Comparison of ENCODE assay signal across 9 mouse cellular contexts in the genomic region with DNA sequence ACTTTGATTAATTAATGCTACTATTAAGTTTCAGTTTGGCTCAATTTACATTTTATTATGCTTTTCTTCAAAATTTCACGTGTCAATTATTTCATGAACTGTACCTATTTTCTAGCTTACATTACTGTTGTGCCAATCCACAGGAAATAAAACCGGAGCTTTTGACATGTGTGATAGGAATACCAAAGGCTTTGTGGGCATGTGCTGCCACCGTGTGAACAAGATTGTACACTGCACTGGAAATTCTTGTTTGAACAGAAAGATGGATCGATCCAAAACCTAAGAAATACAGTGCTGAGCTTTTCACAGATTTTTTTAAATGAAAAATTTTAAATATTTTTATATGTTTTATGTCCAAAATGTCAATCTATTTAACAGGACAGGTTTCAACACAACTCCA.
A peak's percentile ranks its signal among the peaks of the same experiment; 100 is the strongest.
DNase-seq lines count a peak whose midpoint lies in the region; ATAC-seq and TF ChIP-seq lines count a peak whose summit lies in the region.
"Had no signal": no experiment of that assay in that cellular context is flagged by ENCODE, and none has a peak within 500 bp of the region (broad histone marks: within the 10 kb centered on the region; RNA-seq: fewer than 3 reads in every experiment).

No protein-coding gene starts in this region.

- intact Hi-C loops in left cerebral cortex, postnatal 10 days (cut with DNase I) = no loop called here

- no peaks in the 10 kb centered on the region for H3K4me1 ChIP-seq in hindbrain, embryonic 10.5 days (replicated peaks)
- no peaks in the 10 kb centered on the region for H3K4me1 ChIP-seq in stomach, postnatal 0 days (replicated peaks; ENCODE audit: control insufficient read depth, insufficient read depth)
- H3K4me1 ChIP-seq: limb, embryonic 12.5 days had no signal

- 26% methylated on average over 4 of the region's 4 CpGs for WGBS in hindbrain, embryonic 10.5 days
- 16% methylated on average over 4 of the region's 4 CpGs for WGBS in stomach, postnatal 0 days

- no peaks in the 10 kb centered on the region for H3K36me3 ChIP-seq in hindbrain, embryonic 10.5 days
- no peaks in the 10 kb centered on the region for H3K36me3 ChIP-seq in stomach, postnatal 0 days (ENCODE audit: control insufficient read depth, insufficient read depth, low read length)
- H3K36me3 ChIP-seq: limb, embryonic 12.5 days had no signal

- no peak overlapping the region for H3K27ac ChIP-seq in hindbrain, embryonic 10.5 days
- H3K27ac ChIP-seq in stomach, postnatal 0 days (replicated peaks) = no peak overlapping the region
- H3K27ac ChIP-seq: limb, embryonic 12.5 days had no signal

- H3K4me3 ChIP-seq in hindbrain, embryonic 10.5 days = no peak overlapping the region
- no peak overlapping the region for H3K4me3 ChIP-seq in stomach, postnatal 0 days (ENCODE audit: low read depth, low read length)
- H3K4me3 ChIP-seq: limb, embryonic 12.5 days had no signal

- no peak for TF ChIP-seq EP300 in stomach, postnatal 0 days (optimal IDR thresholded peaks at IDR 0.05)

- TF ChIP-seq CTCF in stomach, postnatal 0 days (IDR thresholded peaks at IDR 0.05; ENCODE audit: low read depth) = peak; percentile 76

- no peaks in the 10 kb centered on the region for H3K27me3 ChIP-seq in hindbrain, embryonic 10.5 days (ENCODE audit: insufficient read depth, poor library complexity, severe bottlenecking)
- no peaks in the 10 kb centered on the region for H3K27me3 ChIP-seq in stomach, postnatal 0 days (ENCODE audit: control insufficient read depth, insufficient read depth, low read length)
- H3K27me3 ChIP-seq: limb, embryonic 12.5 days had no signal

- H3K9me3 ChIP-seq in hindbrain, embryonic 10.5 days = no peaks in the 10 kb centered on the region
- no peaks in the 10 kb centered on the region for H3K9me3 ChIP-seq in stomach, postnatal 0 days (ENCODE audit: control insufficient read depth, low read length)
- H3K9me3 ChIP-seq: limb, embryonic 12.5 days had no signal

- no peak for ATAC-seq in stomach, postnatal 0 days (ENCODE audit: low FRiP score, low TSS enrichment)

- H3K9ac ChIP-seq in stomach, postnatal 0 days (ENCODE audit: low read length) = no peak overlapping the region
- H3K9ac ChIP-seq: limb, embryonic 12.5 days had no signal

- H3K4me2 ChIP-seq in stomach, postnatal 0 days (replicated peaks; ENCODE audit: low read depth) = no peak overlapping the region
- H3K4me2 ChIP-seq: limb, embryonic 12.5 days had no signal

- peak; percentile 9 for DNase-seq in adrenal gland, adult 2 months
- DNase-seq in adrenal gland, postnatal 4 days (ENCODE audit: low spot score in 2 of 2) = no peak
- DNase-seq in 3T3-L1 (ENCODE audit: low read depth, low spot score) = peak; percentile 71
- DNase-seq in cerebellum, adult 8-10 months = peak; percentile 43
- DNase-seq in hindbrain, embryonic 10.5 days (ENCODE audit: low spot score) = peak; percentile 12
- peak; percentile 31 to 63 for DNase-seq in left cerebral cortex, postnatal 10 days (ENCODE audit: extremely low spot score in 1 of 2, low spot score in 2 of 2)
- peak; percentile 28 for DNase-seq in stomach, postnatal 0 days (ENCODE audit: low spot score)
- DNase-seq in urinary bladder, postnatal 14 days (ENCODE audit: low spot score) = no peak

Comparison
In these comparisons a context has a peak if more than half of its experiments do, and no peak if none do; other contexts are left out.
1. DNase-seq: peak in adrenal gland, adult 2 months (single experiment), 3T3-L1 (single experiment), cerebellum, adult 8-10 months (single experiment), hindbrain, embryonic 10.5 days (single experiment), left cerebral cortex, postnatal 10 days (2 of 2) and stomach, postnatal 0 days (single experiment); none in adrenal gland, postnatal 4 days (0 of 2) and urinary bladder, postnatal 14 days (single experiment).